8 mouse cellular contexts compared by ENCODE assay signal in the genomic region with DNA sequence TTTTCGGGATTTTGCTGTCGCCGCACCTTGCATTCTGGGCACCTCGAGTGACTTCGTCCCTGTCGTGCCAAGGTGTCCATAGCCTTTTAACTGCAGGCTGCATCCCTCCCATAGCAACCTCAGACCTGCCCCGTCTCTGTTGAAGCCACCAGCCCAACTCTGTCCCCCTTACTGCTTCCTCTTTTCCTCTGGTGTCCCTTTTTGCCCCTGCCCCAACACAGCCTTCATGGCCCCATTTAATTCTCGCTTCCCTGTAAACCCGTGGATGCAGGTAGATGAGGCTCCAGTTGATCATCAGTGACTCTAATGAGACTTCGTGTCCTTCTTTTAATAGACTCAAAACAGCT. TPM values are rescaled to one million over a fixed set of nuclear protein-coding genes. Genes with fewer than 3 reads are reported as not detected.
DNase-seq lines count a peak whose midpoint lies in the region; ATAC-seq and TF ChIP-seq lines count a peak whose summit lies in the region.

No protein-coding gene starts in this region.

- in situ Hi-C loops in CH12.LX (cut with MboI; ENCODE audit: low pct_ligation_motif_present, low pct_unique_long_range_greater_than_20kb, low sequenced_read_pairs): loop anchor here (5.0 to 25.0 kb wide), 2 partner anchors 85 to 270 kb away; no protein-coding TSS in a partner anchor

- dilution Hi-C loops in CH12.LX (cut with MboI; ENCODE audit: extremely low pct_ligation_motif_present, extremely low pct_unique_long_range_greater_than_20kb, low sequenced_read_pairs): no loop called here

- no peak for TF ChIP-seq POLR2A in CH12.LX (IDR thresholded peaks at IDR 0.05; ENCODE audit: low read depth, low read length)

- H3K9ac ChIP-seq in CH12.LX (ENCODE audit: insufficient read depth, low read depth): peak overlapping the region; percentile 87
- peak overlapping the region; percentile 98 for H3K9ac ChIP-seq in forebrain, embryonic 16.5 days (replicated peaks; ENCODE audit: low read depth, low read length)

- H3K27ac ChIP-seq in gastrocnemius, adult 2 months: peak overlapping the region; percentile 96
- peak overlapping the region; percentile 62 for H3K27ac ChIP-seq in CH12.LX (ENCODE audit: insufficient read depth, low read depth)
- peak overlapping the region; percentile 89 for H3K27ac ChIP-seq in forebrain, embryonic 16.5 days (ENCODE audit: low read length)
- peak overlapping the region; percentile 65 for H3K27ac ChIP-seq in macrophage

- H3K9me3 ChIP-seq in CH12.LX (replicated peaks; ENCODE audit: low read length): peaks cover 3% of the 10 kb centered on the region
- no peaks in the 10 kb centered on the region for H3K9me3 ChIP-seq in forebrain, embryonic 16.5 days (ENCODE audit: control insufficient read depth, low read length)

- peaks cover 36% of the 10 kb centered on the region for H3K79me2 ChIP-seq in CH12.LX (replicated peaks; ENCODE audit: control insufficient read depth, extremely low read depth, insufficient read depth, poor library complexity, severe bottlenecking)
- peaks cover 53% of the 10 kb centered on the region for H3K79me2 ChIP-seq in macrophage (ENCODE audit: inconsistent target)

- no peak for TF ChIP-seq CTCF in gastrocnemius, adult 2 months (IDR thresholded peaks at IDR 0.05)
- no peak for TF ChIP-seq CTCF in CH12.LX (conservative IDR thresholded peaks at IDR 0.05 in 1 of 2, IDR thresholded peaks at IDR 0.05 in 1 of 2; ENCODE audit: low read depth in 2 of 2, low read length in 2 of 2)

- intact Hi-C loops in gastrocnemius, adult 2 months (cut with DNase I): loop anchor here (2.0 kb wide), 3 partner anchors 83 to 281 kb away; a partner anchor contains a TSS
- intact Hi-C loops in gastrocnemius, postnatal 14 days (cut with DNase I; ENCODE audit: low total_unique reads): loop anchor here (5.0 kb wide), 1 partner anchor 80 kb away; no protein-coding TSS in a partner anchor

- peak overlapping the region; percentile 99 for H3K4me3 ChIP-seq in gastrocnemius, adult 2 months
- H3K4me3 ChIP-seq in CH12.LX (replicated peaks in 1 of 3; ENCODE audit: low read depth in 2 of 3, low read length in 2 of 3, poor library complexity in 1 of 3) (peak overlapping the region; percentile 80 to 97 (median 81)), macrophage (ENCODE audit: inconsistent target) (peak overlapping the region; percentile 90)
- peak overlapping the region; percentile 87 for H3K4me3 ChIP-seq in forebrain, embryonic 16.5 days (replicated peaks; ENCODE audit: low read length)

- no peak for TF ChIP-seq RAD21 in CH12.LX (IDR thresholded peaks at IDR 0.05; ENCODE audit: low read depth, low read length)

- WGBS in forebrain, embryonic 16.5 days: 2% methylated on average over 10 of the region's 10 CpGs
- WGBS in macrophage (ENCODE audit: missing documents): 1% methylated on average over 10 of the region's 10 CpGs

- H3K27me3 ChIP-seq in CH12.LX (replicated peaks): no peaks in the 10 kb centered on the region
- no peaks in the 10 kb centered on the region for H3K27me3 ChIP-seq in forebrain, embryonic 16.5 days (replicated peaks; ENCODE audit: control insufficient read depth, insufficient read depth, low read length)

- H3K4me1 ChIP-seq in CH12.LX (ENCODE audit: control insufficient read depth in 1 of 2, insufficient read depth in 2 of 2): peaks cover 20 to 46% of the 10 kb centered on the region in 2 experiments
- H3K4me1 ChIP-seq in forebrain, embryonic 16.5 days (replicated peaks; ENCODE audit: control insufficient read depth, insufficient read depth, low read length): peaks cover 15% of the 10 kb centered on the region

- ATAC-seq in forebrain, embryonic 16.5 days: no peak

- peak overlapping the region; percentile 99 for H3K4me2 ChIP-seq in CH12.LX (ENCODE audit: insufficient read depth, low read depth, poor library complexity, severe bottlenecking)
- H3K4me2 ChIP-seq in forebrain, embryonic 16.5 days (ENCODE audit: low read length): peak overlapping the region; percentile 95

- DNase-seq in gastrocnemius, adult 2 months: no peak
- no peak for DNase-seq in gastrocnemius, postnatal 14 days
- no peak for DNase-seq in CH12.LX (ENCODE audit: extremely low read depth)
- no peak for DNase-seq in thymus, postnatal 0 days (ENCODE audit: low spot score)
- no peak for DNase-seq in embryo, embryonic 10 days (ENCODE audit: low spot score)
- DNase-seq in right cerebral cortex, adult 2 months (ENCODE audit: low spot score in 2 of 2): no peak

- TF ChIP-seq EP300 in CH12.LX (IDR thresholded peaks at IDR 0.05; ENCODE audit: low read length): no peak

- H3K36me3 ChIP-seq in CH12.LX (replicated peaks in 1 of 2; ENCODE audit: control insufficient read depth in 1 of 2, insufficient read depth in 1 of 2, low read length in 1 of 2) (peaks cover 21 to 40% of the 10 kb centered on the region in 2 experiments), macrophage (ENCODE audit: inconsistent target) (0 out of 2 replicates have a peak, but pooled peaks cover 7% of the 10 kb centered on the region)
- no peaks in the 10 kb centered on the region; the same call in 1 of the 2 replicates for H3K36me3 ChIP-seq in forebrain, embryonic 16.5 days (ENCODE audit: control insufficient read depth, insufficient read depth)

RNA-seq across cellular contexts. Expression of a gene that starts 0.6 kb away (rescaled TPM):
- 10 to 100 TPM; 40.1 to 49.3 TPM for total RNA-seq in gastrocnemius, adult 2 months (2021)
- total RNA-seq in gastrocnemius, postnatal 14 days (2021): 10 to 100 TPM; 45.4 to 55.2 TPM
- total RNA-seq in CH12.LX (2012; rRNA removed) (80.9 and 90.4 TPM in 2 replicates), CH12.LX (2014; rRNA removed) (127 and 128 TPM in 2 replicates)
- polyA plus RNA-seq in CH12.LX (2012; ENCODE audit: insufficient read length, low read depth) (372 and 423 TPM in 2 replicates), macrophage (2018) (32.8 to 151 TPM (median 58.4 TPM) in 3 replicates)
- polyA plus RNA-seq in forebrain, embryonic 16.5 days (2015; fragmentation: Nextera tagmentation; extraction: Ambion mirVana): 127 and 129 TPM in 2 replicates
- 100 to 1,000 TPM in 7 of 26 experiments, 10 to 100 TPM in 19; 12.5 to 167 (median 57.8) TPM for total RNA-seq in macrophage (2018; cell fraction: chromatin; rRNA removed)
- 100 to 1,000 TPM in 1 of 26 experiments, 10 to 100 TPM in 25; 30.9 to 117 (median 66.6) TPM for total RNA-seq in macrophage (2018; cell fraction: cytosol; rRNA removed)
- 100 to 1,000 TPM in 2 of 26 experiments, 10 to 100 TPM in 24; 13.0 to 120 (median 43.4) TPM for total RNA-seq in macrophage (2018; cell fraction: nucleus; rRNA removed)
- polyA plus RNA-seq in thymus, postnatal 0 days (2015; fragmentation: Nextera tagmentation; extraction: Ambion mirVana): 141 and 142 TPM in 2 replicates

RNA-seq across cellular contexts. Expression of a gene that starts 19.6 kb away (rescaled TPM):
- 1 to 10 TPM in 1 of 2 experiments, under 1 TPM in 1; 0.89 to 1.1 TPM for total RNA-seq in gastrocnemius, adult 2 months (2021)
- total RNA-seq in gastrocnemius, postnatal 14 days (2021): under 1 TPM in 1 of 2 experiments, not detected in 1; 0.72 TPM
- total RNA-seq in CH12.LX (2012; rRNA removed): not detected in 2 replicates
- total RNA-seq in CH12.LX (2014; rRNA removed): not detected in 2 replicates
- polyA plus RNA-seq in CH12.LX (2012; ENCODE audit: insufficient read length, low read depth): 0.74 and 0.87 TPM in 2 replicates
- polyA plus RNA-seq in forebrain, embryonic 16.5 days (2015; fragmentation: Nextera tagmentation; extraction: Ambion mirVana): 2.3 and 2.4 TPM in 2 replicates
- 1 to 10 TPM in 16 of 26 experiments, not detected in 10; 1.1 to 4.2 (median 2.6) TPM for total RNA-seq in macrophage (2018; cell fraction: chromatin; rRNA removed)
- under 1 TPM in 6 of 26 experiments, not detected in 20; 0.31 to 0.61 (median 0.43) TPM for total RNA-seq in macrophage (2018; cell fraction: cytosol; rRNA removed)
- 1 to 10 TPM in 11 of 26 experiments, not detected in 15; 1.0 to 5.2 (median 2.4) TPM for total RNA-seq in macrophage (2018; cell fraction: nucleus; rRNA removed)
- not detected in 3 replicates for polyA plus RNA-seq in macrophage (2018)
- 1.0 and 1.5 TPM in 2 replicates for polyA plus RNA-seq in thymus, postnatal 0 days (2015; fragmentation: Nextera tagmentation; extraction: Ambion mirVana)

RNA-seq across cellular contexts. Expression of a gene that starts 22.9 kb away (rescaled TPM):
- total RNA-seq in gastrocnemius, adult 2 months (2021): under 1 TPM; 0.66 to 0.73 TPM
- total RNA-seq in gastrocnemius, postnatal 14 days (2021): 1 to 10 TPM; 1.2 TPM
- total RNA-seq in CH12.LX (2012; rRNA removed): 5.3 and 6.2 TPM in 2 replicates
- total RNA-seq in CH12.LX (2014; rRNA removed): 2.0 and 2.6 TPM in 2 replicates
- polyA plus RNA-seq in CH12.LX (2012; ENCODE audit: insufficient read length, low read depth): 1.6 and 2.2 TPM in 2 replicates
- 3.0 and 4.9 TPM in 2 replicates for polyA plus RNA-seq in forebrain, embryonic 16.5 days (2015; fragmentation: Nextera tagmentation; extraction: Ambion mirVana)
- total RNA-seq in macrophage (2018; cell fraction: chromatin; rRNA removed): 10 to 100 TPM in 17 of 26 experiments, 1 to 10 TPM in 9; 4.2 to 19.4 (median 11.4) TPM
- 1 to 10 TPM in 22 of 26 experiments, under 1 TPM in 4; 0.81 to 1.8 (median 1.2) TPM for total RNA-seq in macrophage (2018; cell fraction: cytosol; rRNA removed)
- total RNA-seq in macrophage (2018; cell fraction: nucleus; rRNA removed): 10 to 100 TPM in 6 of 26 experiments, 1 to 10 TPM in 20; 3.0 to 17.2 (median 8.2) TPM
- polyA plus RNA-seq in macrophage (2018): 0.93 to 1.7 TPM (median 1.1 TPM) in 3 replicates
- 7.3 and 8.0 TPM in 2 replicates for polyA plus RNA-seq in thymus, postnatal 0 days (2015; fragmentation: Nextera tagmentation; extraction: Ambion mirVana)

RNA-seq across cellular contexts. Expression of a gene that starts 27.8 kb away (rescaled TPM):
- under 1 TPM; 0.08 to 0.17 TPM for total RNA-seq in gastrocnemius, adult 2 months (2021)
- under 1 TPM; 0.11 to 0.31 TPM for total RNA-seq in gastrocnemius, postnatal 14 days (2021)
- total RNA-seq in CH12.LX (2012; rRNA removed): not detected in 2 replicates
- total RNA-seq in CH12.LX (2014; rRNA removed): not detected in 2 replicates
- polyA plus RNA-seq in CH12.LX (2012; ENCODE audit: insufficient read length, low read depth): not detected in 2 replicates
- polyA plus RNA-seq in forebrain, embryonic 16.5 days (2015; fragmentation: Nextera tagmentation; extraction: Ambion mirVana): 0.54 and 0.58 TPM in 2 replicates
- not detected for total RNA-seq in macrophage (2018; cell fraction: chromatin; rRNA removed)
- total RNA-seq in macrophage (2018; cell fraction: cytosol; rRNA removed): not detected
- total RNA-seq in macrophage (2018; cell fraction: nucleus; rRNA removed): not detected
- polyA plus RNA-seq in macrophage (2018): not detected in 3 replicates
- 0.27 and 0.38 TPM in 2 replicates for polyA plus RNA-seq in thymus, postnatal 0 days (2015; fragmentation: Nextera tagmentation; extraction: Ambion mirVana)

RNA-seq across cellular contexts. Expression of a gene that starts 42.3 kb away (rescaled TPM):
- not detected for total RNA-seq in gastrocnemius, adult 2 months (2021)
- not detected for total RNA-seq in gastrocnemius, postnatal 14 days (2021)
- not detected in 2 replicates for total RNA-seq in CH12.LX (2012; rRNA removed)
- total RNA-seq in CH12.LX (2014; rRNA removed): not detected in 2 replicates
- polyA plus RNA-seq in CH12.LX (2012; ENCODE audit: insufficient read length, low read depth): not detected in 2 replicates
- not detected in 2 replicates for polyA plus RNA-seq in forebrain, embryonic 16.5 days (2015; fragmentation: Nextera tagmentation; extraction: Ambion mirVana)
- total RNA-seq in macrophage (2018; cell fraction: chromatin; rRNA removed): 1 to 10 TPM in 15 of 26 experiments, under 1 TPM in 9, not detected in 2; 0.50 to 7.3 (median 1.9) TPM
- 10 to 100 TPM in 3 of 26 experiments, 1 to 10 TPM in 22, under 1 TPM in 1; 0.83 to 19.8 (median 3.0) TPM for total RNA-seq in macrophage (2018; cell fraction: cytosol; rRNA removed)
- total RNA-seq in macrophage (2018; cell fraction: nucleus; rRNA removed): 10 to 100 TPM in 10 of 26 experiments, 1 to 10 TPM in 16; 1.1 to 29.6 (median 7.7) TPM
- polyA plus RNA-seq in macrophage (2018): 0.54 to 2.0 TPM (median 0.57 TPM) in 3 replicates
- 0.45 and 1.0 TPM in 2 replicates for polyA plus RNA-seq in thymus, postnatal 0 days (2015; fragmentation: Nextera tagmentation; extraction: Ambion mirVana)
